In the genomic region with DNA sequence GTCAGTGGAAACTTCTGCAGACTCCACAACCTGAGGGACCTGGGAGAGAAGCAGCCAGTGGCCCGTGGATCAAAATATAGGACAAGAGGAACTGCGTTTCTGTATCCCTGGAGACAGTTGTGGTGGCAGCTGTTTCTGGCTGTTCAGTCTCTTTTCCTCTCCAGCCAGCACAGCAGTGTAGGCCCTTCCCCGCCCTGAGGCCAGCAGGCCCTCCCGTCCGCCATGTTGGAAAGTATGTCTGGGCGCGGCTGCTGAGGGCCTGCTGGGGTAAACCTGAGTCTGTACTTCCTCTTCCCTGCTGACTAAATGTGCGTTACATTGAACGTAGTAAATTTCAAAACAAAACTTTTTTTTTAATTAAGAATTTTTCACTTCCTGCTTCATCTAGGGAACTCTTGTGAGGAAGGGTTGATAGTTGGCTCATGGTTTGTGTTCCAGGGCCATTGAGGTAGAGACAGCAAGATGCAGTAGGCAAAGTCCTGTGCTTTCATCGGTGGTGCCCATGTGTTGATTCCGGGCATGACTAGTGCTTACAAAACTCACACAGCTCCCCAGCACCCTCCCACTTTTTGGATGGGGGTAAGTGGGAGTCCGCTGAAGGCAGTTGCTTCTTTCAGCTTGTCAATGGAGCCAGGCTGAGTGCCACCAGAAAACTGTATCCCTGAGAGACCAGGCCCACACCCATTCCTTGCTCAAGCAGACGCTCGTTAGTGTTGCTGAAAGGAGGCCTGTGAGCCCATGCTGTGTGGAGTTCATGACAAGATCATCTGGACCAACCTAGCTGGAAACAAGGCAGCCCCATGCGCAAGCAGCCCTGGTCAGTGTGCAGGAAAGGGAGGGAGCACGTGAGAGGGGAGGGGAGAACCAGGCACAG, we compare ENCODE assay signal across 16 mouse cellular contexts. TPM values are rescaled to one million over a fixed set of nuclear protein-coding genes. Genes with fewer than 3 reads are reported as not detected.
DNase-seq lines count a peak whose midpoint lies in the region; ATAC-seq and TF ChIP-seq lines count a peak whose summit lies in the region.
"Had no signal": no experiment of that assay in that cellular context is flagged by ENCODE, and none has a peak within 500 bp of the region (broad histone marks: within the 10 kb centered on the region; RNA-seq: fewer than 3 reads in every experiment).

No protein-coding gene starts in this region.

- H3K36me3 ChIP-seq in hindbrain, postnatal 0 days (ENCODE audit: insufficient read depth, low read length), result no peaks in the 10 kb centered on the region; the same call in 1 of the 2 replicates
- H3K36me3 ChIP-seq in hindbrain, embryonic 10.5 days, result peaks cover 47% of the 10 kb centered on the region
- H3K36me3 ChIP-seq in limb, embryonic 10.5 days, result peaks cover 48% of the 10 kb centered on the region
- no peaks in the 10 kb centered on the region for H3K36me3 ChIP-seq in splenic B cell, adult 2 months (ENCODE audit: control insufficient read depth, insufficient read depth, low read length, poor library complexity, severe bottlenecking)
- H3K36me3 ChIP-seq in hindbrain, embryonic 14.5 days (replicated peaks; ENCODE audit: control insufficient read depth, insufficient read depth), result 0 out of 2 replicates have a peak, but pooled peaks cover 1% of the 10 kb centered on the region

- peak; percentile 14; the same call in 1 of the 2 replicates for ATAC-seq in hindbrain, postnatal 0 days
- no peak for ATAC-seq in hindbrain, embryonic 14.5 days (ENCODE audit: low FRiP score)
- ATAC-seq: forebrain, embryonic 16.5 days had no signal

- no peak overlapping the region for H3K4me2 ChIP-seq in hindbrain, postnatal 0 days (ENCODE audit: low read depth, low read length)
- no peak overlapping the region for H3K4me2 ChIP-seq in hindbrain, embryonic 14.5 days (replicated peaks)
- H3K4me2 ChIP-seq: hindbrain, embryonic 12.5 days; neural tube, embryonic 15.5 days had no signal

- no peak overlapping the region for H3K9ac ChIP-seq in hindbrain, postnatal 0 days (replicated peaks; ENCODE audit: low read length)
- no peak overlapping the region for H3K9ac ChIP-seq in hindbrain, embryonic 14.5 days
- H3K9ac ChIP-seq: hindbrain, embryonic 12.5 days; neural tube, embryonic 15.5 days had no signal

- no peaks in the 10 kb centered on the region for H3K27me3 ChIP-seq in hindbrain, postnatal 0 days (ENCODE audit: insufficient read depth, low read length)
- H3K27me3 ChIP-seq in hindbrain, embryonic 10.5 days (ENCODE audit: insufficient read depth, poor library complexity, severe bottlenecking), result no peaks in the 10 kb centered on the region
- no peaks in the 10 kb centered on the region for H3K27me3 ChIP-seq in limb, embryonic 10.5 days (ENCODE audit: low read depth, poor library complexity, severe bottlenecking)
- H3K27me3 ChIP-seq in splenic B cell, adult 2 months (ENCODE audit: control insufficient read depth, insufficient read depth, low read length, poor library complexity, severe bottlenecking), result no peaks in the 10 kb centered on the region
- no peaks in the 10 kb centered on the region for H3K27me3 ChIP-seq in hindbrain, embryonic 14.5 days (ENCODE audit: control insufficient read depth, insufficient read depth, low read length)
- H3K27me3 ChIP-seq: hindbrain, embryonic 12.5 days; neural tube, embryonic 15.5 days had no signal

- H3K4me3 ChIP-seq in hindbrain, postnatal 0 days (ENCODE audit: low read length), result no peak overlapping the region
- H3K4me3 ChIP-seq in hindbrain, embryonic 10.5 days, result no peak overlapping the region
- no peak overlapping the region for H3K4me3 ChIP-seq in limb, embryonic 10.5 days
- no peak overlapping the region for H3K4me3 ChIP-seq in hindbrain, embryonic 14.5 days (replicated peaks; ENCODE audit: low read length)
- H3K4me3 ChIP-seq: hindbrain, embryonic 12.5 days; neural tube, embryonic 15.5 days had no signal

- H3K9me3 ChIP-seq in hindbrain, postnatal 0 days (ENCODE audit: low read length), result no peaks in the 10 kb centered on the region
- H3K9me3 ChIP-seq in hindbrain, embryonic 10.5 days, result no peaks in the 10 kb centered on the region
- H3K9me3 ChIP-seq in limb, embryonic 10.5 days (replicated peaks), result no peaks in the 10 kb centered on the region
- no peaks in the 10 kb centered on the region for H3K9me3 ChIP-seq in hindbrain, embryonic 14.5 days (ENCODE audit: control insufficient read depth, low read length)
- H3K9me3 ChIP-seq: hindbrain, embryonic 12.5 days; neural tube, embryonic 15.5 days had no signal

- H3K4me1 ChIP-seq in hindbrain, postnatal 0 days (ENCODE audit: insufficient read depth, low read length), result peaks cover 13% of the 10 kb centered on the region
- H3K4me1 ChIP-seq in hindbrain, embryonic 10.5 days (replicated peaks), result peaks cover 22% of the 10 kb centered on the region
- H3K4me1 ChIP-seq in limb, embryonic 10.5 days, result peaks cover 18% of the 10 kb centered on the region
- peaks cover 13% of the 10 kb centered on the region; the same call in 1 of the 2 replicates for H3K4me1 ChIP-seq in hindbrain, embryonic 14.5 days (replicated peaks; ENCODE audit: control insufficient read depth, insufficient read depth, low read length)

- H3K27ac ChIP-seq in hindbrain, postnatal 0 days, result no peak overlapping the region
- H3K27ac ChIP-seq in hindbrain, embryonic 10.5 days, result no peak overlapping the region
- H3K27ac ChIP-seq in limb, embryonic 10.5 days, result 0 out of 2 replicates have a peak overlapping the region, but pooled peaks have one; percentile 6
- H3K27ac ChIP-seq in hindbrain, embryonic 14.5 days, result no peak overlapping the region
- H3K27ac ChIP-seq: hindbrain, embryonic 12.5 days; neural tube, embryonic 15.5 days had no signal

- WGBS in hindbrain, postnatal 0 days, result 79% methylated on average over 16 of the region's 16 CpGs
- WGBS in hindbrain, embryonic 10.5 days, result 89% methylated on average over 16 of the region's 16 CpGs
- WGBS in limb, embryonic 10.5 days, result 89% methylated on average over 16 of the region's 16 CpGs
- 86% methylated on average over 16 of the region's 16 CpGs for WGBS in hindbrain, embryonic 14.5 days

- DNase-seq in hindbrain, postnatal 0 days (ENCODE audit: low spot score), result no peak
- no peak for DNase-seq in hindbrain, embryonic 10.5 days (ENCODE audit: low spot score)
- DNase-seq in spleen, postnatal 36 days (ENCODE audit: low spot score in 2 of 2), result peak; percentile 57 to 63
- DNase-seq in spleen, postnatal 4 days (ENCODE audit: low spot score in 2 of 2), result no peak
- DNase-seq in limb, embryonic 10.5 days (ENCODE audit: low spot score), result no peak
- peak; percentile 70 for DNase-seq in splenic B cell, adult 2 months (ENCODE audit: low read depth, low spot score)
- DNase-seq in adrenal gland, postnatal 14 days, result no peak
- DNase-seq in hindbrain, embryonic 14.5 days (ENCODE audit: low spot score), result no peak
- DNase-seq: adrenal gland, adult 2 months; gastrocnemius, postnatal 10 days; kidney, adult 11 months; kidney, postnatal 4 days; thymus, adult 2 months had no signal

- no peak for TF ChIP-seq CTCF in hindbrain, postnatal 0 days (IDR thresholded peaks at IDR 0.05; ENCODE audit: low read depth)

RNA-seq across cellular contexts. Expression of gene Agpat4, which starts 40.9 kb away (rescaled TPM):
- 53.6 and 59.3 TPM in 2 replicates for total RNA-seq in hindbrain, postnatal 0 days (2014; rRNA removed)
- 56.6 and 61.5 TPM in 2 replicates for polyA plus RNA-seq in hindbrain, postnatal 0 days (2015; fragmentation: Nextera tagmentation; extraction: Ambion mirVana)
- polyA plus RNA-seq in hindbrain, embryonic 10.5 days (2016; fragmentation: Nextera tagmentation; extraction: Ambion mirVana), result 44.4 and 47.0 TPM in 2 replicates
- polyA plus RNA-seq in limb, embryonic 10.5 days (2016; fragmentation: Nextera tagmentation; extraction: Ambion mirVana), result 37.4 and 38.2 TPM in 2 replicates
- total RNA-seq in adrenal gland, postnatal 14 days (2021), result 18.7 and 23.0 TPM in 2 replicates
- 36.1 and 38.2 TPM in 2 replicates for polyA plus RNA-seq in hindbrain, embryonic 14.5 days (2014; fragmentation: Nextera tagmentation; extraction: Ambion mirVana)

Comparison
In these comparisons a context has a peak if more than half of its experiments do, and no peak if none do; other contexts are left out.
1. DNase-seq: peak in spleen, postnatal 36 days (2 of 2) and splenic B cell, adult 2 months (single experiment); none in hindbrain, postnatal 0 days (single experiment), hindbrain, embryonic 10.5 days (single experiment), spleen, postnatal 4 days (0 of 2), limb, embryonic 10.5 days (single experiment), adrenal gland, postnatal 14 days (single experiment) and hindbrain, embryonic 14.5 days (single experiment).